Mouse (Mus musculus) liver, embryonic 12.5 days (tissue): ENCODE measurements around the gene Pard3b. TPM values are rescaled to one million over a fixed set of nuclear protein-coding genes. Genes with fewer than 3 reads are reported as not detected.

Experiments
- ATAC-seq: fragments of 200-750 bp; cut with Nextera tagmentation; 2 replicates; pipeline ENCODE4 v1.8.0; 2017; ENCODE audit warnings: moderate number of reproducible peaks, mild to moderate bottlenecking, moderate library complexity
- H3K27ac ChIP-seq: fragments of 300-500 bp; sonication (generic); 2 replicates; pipeline ENCODE4 v1.5.1; 2016; ENCODE audit warnings: mild to moderate bottlenecking
- H3K27me3 ChIP-seq: fragments of 300-500 bp; sonication (generic); replicated peaks from 2 replicates; pipeline ENCODE4 v1.6.1; 2016; ENCODE audit warnings: mild to moderate bottlenecking, moderate library complexity
- H3K36me3 ChIP-seq: fragments of 300-500 bp; sonication (generic); 2 replicates; pipeline ENCODE4 v1.6.1; 2016; ENCODE audit warnings: mild to moderate bottlenecking, moderate library complexity
- H3K4me1 ChIP-seq: fragments of 300-500 bp; sonication (generic); 2 replicates; pipeline ENCODE4 v1.6.1; 2016
- H3K4me2 ChIP-seq: fragments of 300-500 bp; sonication (generic); 2 replicates; pipeline ENCODE4 v1.6.1; 2016; ENCODE audit warnings: mild to moderate bottlenecking, moderate library complexity
- H3K4me3 ChIP-seq: fragments of 300-500 bp; sonication (generic); 2 replicates; pipeline ENCODE4 v1.5.1; 2016; ENCODE audit warnings: mild to moderate bottlenecking, moderate library complexity
- H3K9ac ChIP-seq: fragments of 300-500 bp; sonication (generic); 2 replicates; pipeline ENCODE4 v1.6.1; 2016; ENCODE audit warnings: mild to moderate bottlenecking, moderate library complexity
- H3K9me3 ChIP-seq: fragments of 300-500 bp; sonication (generic); replicated peaks from 2 replicates; pipeline ENCODE4 v1.6.1; 2016; ENCODE audit warnings: mild to moderate bottlenecking, moderate library complexity
- WGBS: fragments of 180-500 bp; shearing (Covaris S2); methylation state at CpG from one replicate; pipeline ENCODE4 v1.1.7; 2016; ENCODE audit not compliant: insufficient replicate concordance; 5-methylcytosine and 5-hydroxymethylcytosine counted together
- polyA plus RNA-seq: library from polyadenylated mRNA; unstranded; fragments of >200 nt; fragmentation: Nextera tagmentation; extraction: Ambion mirVana; gene quantifications from 2 replicates; pipeline ENCODE4 v1.2.1, GENCODE M21; 2016

Pard3b gene
- polyA plus RNA-seq, 1 experiment from 2014 or later: 6.5 TPM

DNA sequence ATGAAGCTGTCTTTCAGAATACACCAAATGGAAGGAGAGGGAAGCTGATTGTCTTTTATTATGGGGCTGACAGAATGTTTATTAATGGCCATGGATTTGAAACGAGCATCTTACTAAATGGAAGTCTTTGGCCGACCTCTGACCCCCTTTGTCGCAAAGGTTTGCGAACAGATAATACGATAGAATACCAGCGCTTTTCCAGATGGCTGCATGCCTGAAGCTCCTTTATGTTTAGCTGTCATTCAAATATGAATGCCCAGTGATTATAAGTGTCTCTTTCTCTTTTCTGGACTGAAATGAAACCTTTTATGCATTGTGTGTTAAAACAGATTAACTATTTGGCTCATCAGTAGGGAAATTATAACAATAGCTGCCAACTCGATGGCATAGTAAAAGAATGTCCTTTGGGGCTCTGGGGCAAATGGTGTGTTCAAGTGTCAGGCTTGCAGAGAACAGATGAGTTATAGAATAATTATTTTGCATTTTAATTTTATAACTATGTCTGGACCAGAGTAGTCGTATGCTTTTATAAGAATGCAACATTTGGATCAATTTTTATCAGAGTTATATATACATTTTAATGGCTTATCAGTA lies 46.7 kb downstream of the Pard3b start:
- Histone ChIP-seq H3K4me1 (no peaks in the 10 kb centered on the region), H3K36me3 (no peaks in the 10 kb centered on the region), H3K27me3 (no peaks in the 10 kb centered on the region), H3K9me3 (no peaks in the 10 kb centered on the region), H3K4me3 (no peak overlapping the region), H3K27ac (no peak overlapping the region), H3K4me2 (no peak overlapping the region), H3K9ac (no peak overlapping the region)
- 63% methylated on average over 8 of the region's 8 CpGs for WGBS
- ATAC-seq: no peak

DNA sequence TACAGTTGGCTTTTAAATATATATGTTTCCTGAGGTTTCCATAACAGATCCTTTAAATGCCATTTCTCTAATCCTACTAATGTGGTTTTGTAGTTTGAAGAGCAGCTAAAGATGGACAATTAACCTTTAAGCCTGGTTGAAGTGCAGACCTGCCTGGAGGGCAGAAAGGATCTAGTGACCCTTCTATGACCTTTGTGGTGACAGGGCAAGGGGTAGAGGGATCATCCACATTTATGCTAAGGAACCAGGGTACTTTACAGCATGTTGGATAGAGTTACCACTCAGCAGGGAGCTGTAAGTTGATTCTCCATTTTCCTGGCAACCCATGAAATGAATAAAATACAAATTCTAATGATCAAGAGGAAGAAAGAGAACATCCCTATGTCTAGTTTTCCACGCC lies 47.3 kb downstream of the Pard3b start:
- Histone ChIP-seq H3K4me2 (no peak overlapping the region), H3K4me1 (no peaks in the 10 kb centered on the region), H3K9ac (no peak overlapping the region), H3K36me3 (no peaks in the 10 kb centered on the region), H3K27ac (no peak overlapping the region), H3K27me3 (no peaks in the 10 kb centered on the region), H3K4me3 (no peak overlapping the region), H3K9me3 (no peaks in the 10 kb centered on the region)
- 63% methylated on average over 1 of the region's 1 CpGs for WGBS
- no peak for ATAC-seq

DNA sequence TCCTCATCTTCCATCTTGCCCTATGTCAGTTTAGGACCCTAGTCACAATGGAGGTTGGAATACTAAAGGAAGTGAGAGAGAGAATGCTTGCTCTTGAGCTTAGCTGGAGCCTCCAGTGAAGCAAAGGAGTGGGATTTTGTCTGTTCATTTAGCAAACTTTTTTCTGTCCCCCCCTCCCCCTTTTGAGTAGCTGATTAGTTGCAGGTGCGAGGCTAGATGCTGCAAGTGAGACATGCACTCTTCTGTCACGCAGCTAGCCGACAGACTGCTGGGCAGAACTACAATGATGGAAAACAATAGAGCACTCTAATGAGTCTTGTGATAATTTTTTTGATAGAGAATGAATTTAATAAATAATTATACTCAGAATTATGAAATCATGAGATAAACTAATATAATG lies 49.7 kb downstream of the Pard3b start:
- H3K27me3 ChIP-seq: no peaks in the 10 kb centered on the region
- no peak overlapping the region for H3K9ac ChIP-seq
- no peaks in the 10 kb centered on the region for H3K9me3 ChIP-seq
- ATAC-seq: no peak
- H3K36me3 ChIP-seq: no peaks in the 10 kb centered on the region
- no peak overlapping the region for H3K27ac ChIP-seq
- H3K4me2 ChIP-seq: no peak overlapping the region
- 68% methylated on average over 3 of the region's 3 CpGs for WGBS
- no peaks in the 10 kb centered on the region for H3K4me1 ChIP-seq
- no peak overlapping the region for H3K4me3 ChIP-seq

DNA sequence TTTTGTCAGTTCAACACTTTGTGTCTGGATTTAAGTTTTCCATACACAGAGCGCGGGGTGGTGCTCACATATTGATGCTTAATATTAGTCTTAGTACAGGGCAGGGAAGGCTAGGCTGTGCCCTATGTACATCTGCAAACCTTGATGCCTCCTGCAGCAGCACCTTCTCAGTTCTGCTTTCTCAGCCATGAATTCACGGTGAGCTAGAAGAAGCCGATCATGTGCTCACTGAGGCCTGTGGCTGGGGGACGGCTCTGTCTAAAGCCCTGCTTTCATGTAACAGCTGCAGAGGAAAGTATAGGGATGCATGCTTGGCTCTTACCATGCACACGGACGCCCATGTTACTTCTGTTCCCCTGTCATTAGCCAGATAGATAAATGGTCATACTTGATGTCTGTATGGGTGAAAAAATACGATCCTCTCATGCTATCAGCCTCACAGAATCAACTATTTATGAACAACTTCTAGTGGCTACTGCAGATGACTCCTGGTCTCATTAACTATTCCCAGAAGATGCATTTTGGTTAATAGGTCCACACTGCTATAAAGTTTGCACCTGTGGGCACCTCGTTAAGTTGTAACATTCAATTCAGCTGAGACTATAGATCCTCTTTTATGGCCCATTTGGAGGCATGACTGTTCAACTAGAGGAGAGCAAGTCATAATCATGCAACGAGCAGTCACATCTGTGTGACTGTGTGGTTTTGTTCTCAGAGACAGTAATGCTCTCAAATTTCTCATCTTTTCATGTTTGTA lies 60.0 kb downstream of the Pard3b start:
- Histone ChIP-seq H3K9me3 (no peaks in the 10 kb centered on the region), H3K27me3 (no peaks in the 10 kb centered on the region), H3K4me1 (no peaks in the 10 kb centered on the region), H3K9ac (no peak overlapping the region), H3K36me3 (no peaks in the 10 kb centered on the region), H3K4me2 (no peak overlapping the region), H3K27ac (no peak overlapping the region), H3K4me3 (no peak overlapping the region)
- no peak for ATAC-seq
- WGBS: 68% methylated on average over 10 of the region's 10 CpGs

DNA sequence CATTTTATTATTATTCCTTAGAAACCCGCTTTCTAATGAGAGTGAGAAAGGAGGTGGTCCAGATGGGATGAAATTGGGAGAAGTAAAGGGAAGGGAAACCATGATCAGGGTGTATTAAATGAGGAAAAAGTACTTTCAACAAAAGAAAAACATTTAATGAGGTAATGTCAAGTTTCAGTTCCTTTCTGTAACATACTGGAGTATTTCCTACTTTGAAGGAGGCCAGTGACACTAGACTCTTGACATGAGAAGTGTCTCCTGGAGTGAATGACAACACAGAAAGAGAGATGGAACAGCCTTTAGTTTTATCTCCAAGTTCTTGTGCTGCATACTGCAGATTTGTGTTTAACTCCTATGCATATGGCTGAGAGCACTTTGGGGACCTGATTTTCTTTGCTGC lies 71.2 kb downstream of the Pard3b start:
- Histone ChIP-seq H3K27me3 (no peaks in the 10 kb centered on the region), H3K4me3 (no peak overlapping the region), H3K9me3 (no peaks in the 10 kb centered on the region), H3K4me2 (no peak overlapping the region), H3K36me3 (no peaks in the 10 kb centered on the region), H3K27ac (no peak overlapping the region), H3K4me1 (no peaks in the 10 kb centered on the region), H3K9ac (no peak overlapping the region)
- ATAC-seq: no peak
- 48% methylated on average over 1 of the region's 1 CpGs for WGBS

DNA sequence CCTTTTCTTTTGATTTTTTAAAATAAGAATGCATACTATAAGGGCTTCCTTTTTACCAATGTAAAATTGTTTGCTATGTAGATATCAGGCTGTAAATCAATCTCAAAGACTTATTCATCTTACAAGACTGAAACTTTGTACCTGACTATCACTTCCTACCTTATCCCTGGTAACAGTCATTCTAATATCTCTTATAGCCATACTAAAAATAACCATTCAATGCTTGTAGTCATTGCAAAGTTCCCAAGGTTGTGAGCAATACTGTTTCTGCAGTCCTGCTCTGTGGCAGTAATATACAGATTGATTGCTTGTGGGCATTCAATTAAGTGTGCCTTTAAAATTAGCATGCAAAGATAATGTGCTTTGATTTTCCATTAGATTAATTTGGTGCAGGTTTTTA lies 72.9 kb downstream of the Pard3b start:
- no peaks in the 10 kb centered on the region for H3K27me3 ChIP-seq
- H3K4me1 ChIP-seq: no peaks in the 10 kb centered on the region
- no peaks in the 10 kb centered on the region for H3K9me3 ChIP-seq
- no peak for ATAC-seq
- H3K4me3 ChIP-seq: no peak overlapping the region
- H3K36me3 ChIP-seq: no peaks in the 10 kb centered on the region
- H3K27ac ChIP-seq: no peak overlapping the region
- no peak overlapping the region for H3K9ac ChIP-seq
- H3K4me2 ChIP-seq: no peak overlapping the region

DNA sequence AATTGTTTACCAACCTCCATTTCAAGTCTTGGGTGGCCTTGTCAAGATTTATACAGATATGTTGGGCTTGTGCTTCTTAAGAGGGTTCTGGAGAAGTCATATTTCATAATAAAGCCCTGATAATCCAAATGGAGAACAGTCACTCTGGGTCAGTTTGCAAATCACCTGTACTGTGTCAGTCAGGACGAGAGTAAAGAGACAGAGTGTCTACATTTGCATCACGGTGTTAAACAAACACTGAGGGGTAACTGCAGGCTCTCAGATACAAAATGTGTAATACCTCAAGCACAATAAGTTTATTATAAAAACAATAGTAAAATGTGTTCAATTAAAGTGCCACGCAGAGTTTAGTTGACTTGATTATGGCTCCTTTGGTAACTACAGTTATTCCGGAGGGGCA lies 91.0 kb downstream of the Pard3b start:
- Histone ChIP-seq H3K36me3 (no peaks in the 10 kb centered on the region), H3K4me1 (no peaks in the 10 kb centered on the region), H3K4me2 (no peak overlapping the region), H3K27me3 (no peaks in the 10 kb centered on the region), H3K27ac (no peak overlapping the region), H3K9ac (no peak overlapping the region), H3K4me3 (no peak overlapping the region), H3K9me3 (no peaks in the 10 kb centered on the region)
- ATAC-seq: no peak
- WGBS: 61% methylated on average over 4 of the region's 4 CpGs

DNA sequence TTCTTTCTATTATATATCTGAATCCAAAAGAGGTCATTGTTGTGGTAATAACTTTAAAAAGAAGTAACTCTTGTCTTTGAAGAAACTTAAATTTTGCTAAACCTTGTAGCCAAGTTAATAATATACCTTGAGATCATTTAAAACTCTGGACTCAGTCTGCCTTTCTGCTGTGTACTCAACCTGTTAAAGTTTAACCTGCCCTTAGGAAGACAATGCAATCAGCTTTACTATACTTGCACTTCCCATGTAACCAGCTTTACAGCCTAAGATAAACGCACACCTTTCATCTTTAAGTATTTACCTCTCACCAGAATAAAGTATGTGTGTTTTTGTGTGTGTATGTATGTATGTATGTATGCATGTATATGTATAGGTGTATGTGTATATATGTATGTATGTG lies 97.9 kb downstream of the Pard3b start:
- Histone ChIP-seq H3K9me3 (no peaks in the 10 kb centered on the region), H3K4me2 (no peak overlapping the region), H3K4me3 (no peak overlapping the region), H3K27ac (no peak overlapping the region), H3K9ac (no peak overlapping the region), H3K27me3 (no peaks in the 10 kb centered on the region), H3K4me1 (no peaks in the 10 kb centered on the region), H3K36me3 (no peaks in the 10 kb centered on the region)
- 58% methylated on average over 1 of the region's 1 CpGs for WGBS
- no peak for ATAC-seq

DNA sequence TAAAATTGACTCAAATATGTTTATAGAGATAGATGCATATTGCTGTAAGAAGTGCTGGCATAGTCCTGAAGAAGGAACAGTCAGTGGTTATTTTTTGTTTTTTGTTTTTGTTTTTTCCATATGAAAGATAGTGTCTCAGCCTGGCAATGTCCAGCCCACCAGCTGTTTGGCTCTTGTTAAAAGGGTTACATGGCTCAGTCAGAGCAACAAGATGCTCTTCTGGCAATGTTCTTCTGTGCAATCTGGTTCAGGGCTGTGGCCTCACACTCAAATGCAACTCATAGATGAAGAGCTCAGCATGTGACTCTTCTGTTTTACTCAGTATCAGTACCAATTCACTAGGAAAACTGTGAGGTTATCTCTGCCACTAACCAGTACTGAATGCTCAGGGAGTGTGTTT lies 104.2 kb downstream of the Pard3b start:
- Histone ChIP-seq H3K4me1 (no peaks in the 10 kb centered on the region), H3K36me3 (no peaks in the 10 kb centered on the region), H3K27me3 (no peaks in the 10 kb centered on the region), H3K4me2 (no peak overlapping the region), H3K9me3 (no peaks in the 10 kb centered on the region), H3K27ac (no peak overlapping the region), H3K4me3 (no peak overlapping the region), H3K9ac (no peak overlapping the region)
- no peak for ATAC-seq

DNA sequence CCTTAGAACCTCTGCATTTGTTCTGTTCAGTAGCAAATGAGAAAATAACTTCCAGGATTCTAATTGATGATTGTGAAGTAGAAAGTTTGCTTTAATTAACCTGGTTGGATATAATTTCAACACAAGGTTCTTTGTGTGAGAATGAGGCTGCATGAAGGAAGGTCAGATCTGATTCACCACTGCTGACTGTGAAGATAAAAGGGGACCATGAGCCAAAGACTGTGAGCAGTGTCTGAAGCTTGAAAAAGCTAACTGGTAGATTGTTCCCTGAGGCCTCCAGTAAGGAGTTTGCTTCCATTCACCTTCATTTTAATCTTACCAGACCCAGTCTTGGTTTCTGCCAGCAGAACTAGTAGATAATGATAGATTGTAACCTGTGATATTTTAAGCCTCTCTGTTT lies 108.9 kb downstream of the Pard3b start:
- Histone ChIP-seq H3K27ac (no peak overlapping the region), H3K9me3 (no peaks in the 10 kb centered on the region), H3K4me3 (no peak overlapping the region), H3K4me1 (no peaks in the 10 kb centered on the region), H3K27me3 (no peaks in the 10 kb centered on the region), H3K36me3 (no peaks in the 10 kb centered on the region), H3K9ac (no peak overlapping the region), H3K4me2 (no peak overlapping the region)
- no peak for ATAC-seq

DNA sequence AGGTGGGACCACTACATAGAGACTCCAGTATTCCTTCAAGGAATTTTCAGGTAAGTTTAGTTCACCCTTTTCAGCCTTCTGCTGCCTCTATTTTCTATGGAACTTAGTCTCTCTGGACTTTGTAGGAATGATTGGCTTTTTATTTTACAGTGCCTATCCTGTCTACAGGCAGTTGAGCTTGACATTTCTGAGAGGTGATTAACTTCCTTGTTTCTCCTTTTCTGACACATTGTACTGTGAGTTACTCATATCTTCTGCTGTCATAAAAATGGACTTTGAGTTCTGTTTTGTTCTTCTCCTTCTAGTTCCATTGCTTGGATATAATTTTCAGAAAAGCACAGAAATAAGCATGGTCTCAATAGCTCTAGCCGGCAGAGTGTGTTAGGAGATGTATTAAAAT lies 112.4 kb downstream of the Pard3b start:
- no peak overlapping the region for H3K9ac ChIP-seq
- H3K36me3 ChIP-seq: no peaks in the 10 kb centered on the region
- no peak overlapping the region for H3K27ac ChIP-seq
- no peaks in the 10 kb centered on the region for H3K4me1 ChIP-seq
- no peaks in the 10 kb centered on the region for H3K9me3 ChIP-seq
- H3K4me3 ChIP-seq: no peak overlapping the region
- WGBS: 63% methylated on average over 1 of the region's 1 CpGs
- H3K27me3 ChIP-seq: no peaks in the 10 kb centered on the region
- H3K4me2 ChIP-seq: no peak overlapping the region
- ATAC-seq: no peak

DNA sequence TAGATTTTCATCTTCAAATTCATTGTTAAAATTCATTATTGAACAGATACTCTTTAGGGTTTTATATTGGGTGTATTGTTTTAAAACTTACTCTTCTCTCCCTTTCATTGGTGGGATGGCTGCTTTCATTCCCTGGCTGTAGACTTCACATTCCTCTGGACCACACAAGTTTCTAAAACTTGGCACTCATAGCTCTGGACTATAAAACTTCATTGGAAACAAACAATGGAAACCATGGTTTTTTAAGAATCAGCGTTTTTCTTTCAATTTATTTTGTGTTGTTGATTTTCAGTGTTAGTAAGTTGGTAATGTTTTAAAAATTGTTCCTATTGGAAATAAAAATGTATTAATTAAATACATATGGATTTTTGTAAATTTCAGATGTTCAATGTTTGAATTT lies 118.1 kb downstream of the Pard3b start:
- Histone ChIP-seq H3K9me3 (no peaks in the 10 kb centered on the region), H3K4me3 (no peak overlapping the region)

DNA sequence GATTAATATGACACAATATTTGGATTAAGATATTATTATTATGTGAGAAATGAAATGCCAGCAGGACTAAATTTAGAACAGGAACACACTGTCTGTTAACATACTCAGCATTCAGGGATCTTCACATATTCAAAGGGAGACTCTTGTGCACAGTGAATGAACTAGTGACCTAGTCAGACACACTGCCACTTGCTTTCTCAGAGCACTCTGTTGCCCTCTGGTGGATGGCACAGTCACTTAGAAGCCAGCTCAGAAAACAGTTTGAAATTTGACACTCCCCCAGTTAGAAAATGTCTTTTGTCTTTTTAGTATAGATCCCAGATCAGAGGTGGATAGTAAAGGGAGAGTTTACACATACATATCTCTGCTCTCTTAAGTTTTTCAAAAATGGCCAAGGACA lies 132.6 kb downstream of the Pard3b start:
- Histone ChIP-seq H3K4me2 (no peak overlapping the region), H3K36me3 (no peaks in the 10 kb centered on the region), H3K9ac (no peak overlapping the region), H3K27ac (no peak overlapping the region), H3K27me3 (no peaks in the 10 kb centered on the region), H3K4me3 (no peak overlapping the region), H3K4me1 (no peaks in the 10 kb centered on the region), H3K9me3 (no peaks in the 10 kb centered on the region)
- no peak for ATAC-seq

More for the DNA sequence above, 118.1 kb downstream of the Pard3b start:
- Histone ChIP-seq H3K4me1 (no peaks in the 10 kb centered on the region), H3K9ac (no peak overlapping the region), H3K4me2 (no peak overlapping the region), H3K36me3 (no peaks in the 10 kb centered on the region), H3K27ac (no peak overlapping the region), H3K27me3 (no peaks in the 10 kb centered on the region)
- 69% methylated on average over 1 of the region's 1 CpGs for WGBS
- ATAC-seq: no peak
